Mouse (Mus musculus) myocyte (in vitro differentiated cells): ENCODE results near the gene Ubc. TPM values are rescaled to one million over a fixed set of nuclear protein-coding genes. Genes with fewer than 3 reads are reported as not detected.

ENCODE experiments used
- H3K27me3 ChIP-seq: one replicate; pipeline ENCODE4 v1.6.1; 2011; ENCODE audit not compliant: control insufficient read depth, insufficient read depth, insufficient read length
- H3K36me3 ChIP-seq: one replicate; pipeline ENCODE4 v1.6.1; 2011; ENCODE audit not compliant: control insufficient read depth, insufficient read depth
- H3K4me2 ChIP-seq: one replicate; pipeline ENCODE4 v1.6.1; 2011; ENCODE audit warnings: low read depth, control low read depth
- H3K4me3 ChIP-seq: one replicate; pipeline ENCODE4 v1.5.1; 2011; ENCODE audit warnings: mild to moderate bottlenecking, control low read depth, moderate library complexity
- H3K79me2 ChIP-seq: one replicate; pipeline ENCODE4 v1.6.1; 2011; ENCODE audit not compliant: control insufficient read depth, insufficient read depth
- H3ac ChIP-seq: one replicate; pipeline ENCODE4 v1.6.1; 2011; ENCODE audit not compliant: control insufficient read depth, insufficient read length
- CEBPB ChIP-seq: IDR thresholded peaks from 2 replicates; pipeline ENCODE4 v1.6.1; 2011; ENCODE audit warnings: mild to moderate bottlenecking, moderate library complexity; ENCODE audit not compliant: poor library complexity, insufficient read depth, severe bottlenecking
- E2F4 ChIP-seq: IDR thresholded peaks from one replicate; pipeline ENCODE4 v1.6.1; 2011; ENCODE audit warnings: mild to moderate bottlenecking, control low read depth, moderate library complexity; ENCODE audit not compliant: insufficient read depth
- MAX ChIP-seq: IDR thresholded peaks from one replicate; pipeline ENCODE4 v1.6.1; 2011; ENCODE audit warnings: low read depth, mild to moderate bottlenecking, control low read depth
- MYOD1 ChIP-seq, 3 experiments: IDR thresholded peaks; one replicate each; pipeline ENCODE4 v1.6.1; 2011; ENCODE audit warnings: control low read depth in 2 of 3, low read depth in 2 of 3, mild to moderate bottlenecking in 2 of 3, moderate library complexity in 1 of 3; ENCODE audit not compliant: insufficient read length in 2 of 3, control insufficient read depth in 1 of 3
- MYOG ChIP-seq, 3 experiments: IDR thresholded peaks; one replicate each; pipeline ENCODE4 v1.6.1; 2011; ENCODE audit warnings: control low read depth in 2 of 3, low read depth in 2 of 3, mild to moderate bottlenecking in 2 of 3; ENCODE audit not compliant: insufficient read length in 2 of 3, control insufficient read depth in 1 of 3, insufficient read depth in 1 of 3
- POLR2A ChIP-seq: IDR thresholded peaks from one replicate; pipeline ENCODE4 v1.6.1; 2011; ENCODE audit warnings: low read depth, mild to moderate bottlenecking, control low read depth, moderate library complexity; ENCODE audit not compliant: insufficient read length
- POLR2AphosphoS2 ChIP-seq: IDR thresholded peaks from one replicate; pipeline ENCODE4 v1.6.1; 2011; ENCODE audit warnings: low read depth, control low read depth; ENCODE audit not compliant: insufficient read length
- REST ChIP-seq: IDR thresholded peaks from one replicate; pipeline ENCODE4 v1.6.1; 2011; ENCODE audit warnings: mild to moderate bottlenecking, control low read depth, moderate library complexity; ENCODE audit not compliant: insufficient read depth, insufficient read length
- SRF ChIP-seq: IDR thresholded peaks from one replicate; pipeline ENCODE4 v1.6.1; 2011; ENCODE audit warnings: low read depth; ENCODE audit not compliant: control insufficient read depth, insufficient read length
- TCF12 ChIP-seq: IDR thresholded peaks from one replicate; pipeline ENCODE4 v1.6.1; 2011; ENCODE audit warnings: mild to moderate bottlenecking, control low read depth; ENCODE audit not compliant: poor library complexity, insufficient read depth, severe bottlenecking
- TCF3 ChIP-seq: IDR thresholded peaks from one replicate; pipeline ENCODE4 v1.6.1; 2011; ENCODE audit warnings: low read depth, control low read depth; ENCODE audit not compliant: insufficient read length
- USF1 ChIP-seq: IDR thresholded peaks from one replicate; pipeline ENCODE4 v1.6.1; 2011; ENCODE audit warnings: low read depth, mild to moderate bottlenecking, control low read depth, moderate library complexity
- polyA plus RNA-seq: library from polyadenylated mRNA; unstranded; fragments of >200 nt; fragmentation: generic; extraction: Trizol; gene quantifications from one replicate; pipeline ENCODE4 v1.2.1, GENCODE M21; 2012; ENCODE audit warnings: missing spikeins

Ubc gene
- polyA plus RNA-seq, 1 experiment: 878 TPM

- no peaks in the 10 kb centered on the region for H3K27me3 ChIP-seq
- TF ChIP-seq USF1 (peak; percentile 20), MAX (no peak), SRF (no peak), POLR2AphosphoS2 (no peak)
- H3K4me2 ChIP-seq: peak overlapping the region; percentile 92
- H3K4me3 ChIP-seq: peak overlapping the region; percentile 49
- no peaks in the 10 kb centered on the region for H3K36me3 ChIP-seq
- H3ac ChIP-seq: no peak overlapping the region
- H3K79me2 ChIP-seq: no peaks in the 10 kb centered on the region
These were observed 13.8 kb upstream of the Ubc start for GRCm38 (mm10) chr5:125403481-125404465.

- no peak for TF ChIP-seq USF1
- no peak for TF ChIP-seq TCF3
- no peak for TF ChIP-seq MAX
- TF ChIP-seq CEBPB: no peak
- no peak for TF ChIP-seq MYOG (IDR thresholded peaks at IDR 0.05; ENCODE audit: control insufficient read depth in 1 of 3, insufficient read depth in 1 of 3, insufficient read length in 2 of 3, low read depth in 2 of 3)
- TF ChIP-seq MYOD1 (IDR thresholded peaks at IDR 0.05; ENCODE audit: control insufficient read depth in 1 of 3, insufficient read length in 2 of 3, low read depth in 2 of 3): no peak
These were observed 13.0 kb upstream of the Ubc start for GRCm38 (mm10) chr5:125402991-125403390.

GRCm38 (mm10) chr5:125402476-125402875 is 12.5 kb upstream of the Ubc start:
- Histone ChIP-seq H3ac (no peak overlapping the region), H3K4me2 (no peak overlapping the region), H3K79me2 (no peaks in the 10 kb centered on the region), H3K27me3 (no peaks in the 10 kb centered on the region), H3K36me3 (no peaks in the 10 kb centered on the region), H3K4me3 (no peak overlapping the region)
- TF ChIP-seq E2F4 (no peak), REST (no peak), SRF (no peak)

More at GRCm38 (mm10) chr5:125402991-125403390, 13.0 kb upstream of the Ubc start:
- Histone ChIP-seq H3K27me3 (no peaks in the 10 kb centered on the region), H3K79me2 (no peaks in the 10 kb centered on the region), H3K4me3 (no peak overlapping the region), H3K4me2 (no peak overlapping the region), H3ac (no peak overlapping the region), H3K36me3 (no peaks in the 10 kb centered on the region)

- no peaks in the 10 kb centered on the region for H3K79me2 ChIP-seq
- no peaks in the 10 kb centered on the region for H3K36me3 ChIP-seq
- no peak overlapping the region for H3ac ChIP-seq
- no peak overlapping the region for H3K4me3 ChIP-seq
- peak overlapping the region; percentile 18 for H3K4me2 ChIP-seq
- no peaks in the 10 kb centered on the region for H3K27me3 ChIP-seq
- TF ChIP-seq E2F4 (no peak), POLR2AphosphoS2 (no peak), MYOG (IDR thresholded peaks at IDR 0.05; ENCODE audit: control insufficient read depth in 1 of 3, insufficient read depth in 1 of 3, insufficient read length in 2 of 3, low read depth in 2 of 3) (no peak), TCF12 (no peak), MYOD1 (IDR thresholded peaks at IDR 0.05; ENCODE audit: control insufficient read depth in 1 of 3, insufficient read length in 2 of 3, low read depth in 2 of 3) (no peak), CEBPB (no peak), REST (no peak), POLR2A (no peak), TCF3 (no peak), SRF (no peak), MAX (no peak), USF1 (no peak)
These were observed 10.9 kb upstream of the Ubc start for GRCm38 (mm10) chr5:125400903-125401302.

GRCm38 (mm10) chr5:125395008-125395407 is 5.0 kb upstream of the Ubc start:
- TF ChIP-seq MYOD1 (IDR thresholded peaks at IDR 0.05; ENCODE audit: control insufficient read depth in 1 of 3, insufficient read length in 2 of 3, low read depth in 2 of 3) (peak in 1 of 3 experiments; percentile 44), USF1 (peak; percentile 75), SRF (no peak), TCF12 (peak; percentile 2)
- peaks cover 9% of the 10 kb centered on the region for H3K79me2 ChIP-seq
- H3K4me2 ChIP-seq: peak overlapping the region; percentile 94
- H3K36me3 ChIP-seq: no peaks in the 10 kb centered on the region
- H3K4me3 ChIP-seq: peak overlapping the region; percentile 100
- no peak overlapping the region for H3ac ChIP-seq
- no peaks in the 10 kb centered on the region for H3K27me3 ChIP-seq
